Mouse (Mus musculus) spleen, adult 10 weeks (tissue): ENCODE results near the gene Pemt. TPM values are rescaled to one million over a fixed set of nuclear protein-coding genes. Genes with fewer than 3 reads are reported as not detected.

Source experiments
- polyA plus RNA-seq: library from polyadenylated mRNA; stranded (reverse); fragments of 350-450 nt; fragmentation: Illumina TruSeq; extraction: RNeasy Lipid Tissue Mini Kit (QIAGEN cat#74804); gene quantifications from one replicate; pipeline ENCODE4 v1.2.3, GENCODE M21; 2015; ENCODE audit warnings: low replicate concordance; ENCODE audit not compliant: insufficient read depth

Pemt gene
- polyA plus RNA-seq: 0.90 TPM

DNA sequence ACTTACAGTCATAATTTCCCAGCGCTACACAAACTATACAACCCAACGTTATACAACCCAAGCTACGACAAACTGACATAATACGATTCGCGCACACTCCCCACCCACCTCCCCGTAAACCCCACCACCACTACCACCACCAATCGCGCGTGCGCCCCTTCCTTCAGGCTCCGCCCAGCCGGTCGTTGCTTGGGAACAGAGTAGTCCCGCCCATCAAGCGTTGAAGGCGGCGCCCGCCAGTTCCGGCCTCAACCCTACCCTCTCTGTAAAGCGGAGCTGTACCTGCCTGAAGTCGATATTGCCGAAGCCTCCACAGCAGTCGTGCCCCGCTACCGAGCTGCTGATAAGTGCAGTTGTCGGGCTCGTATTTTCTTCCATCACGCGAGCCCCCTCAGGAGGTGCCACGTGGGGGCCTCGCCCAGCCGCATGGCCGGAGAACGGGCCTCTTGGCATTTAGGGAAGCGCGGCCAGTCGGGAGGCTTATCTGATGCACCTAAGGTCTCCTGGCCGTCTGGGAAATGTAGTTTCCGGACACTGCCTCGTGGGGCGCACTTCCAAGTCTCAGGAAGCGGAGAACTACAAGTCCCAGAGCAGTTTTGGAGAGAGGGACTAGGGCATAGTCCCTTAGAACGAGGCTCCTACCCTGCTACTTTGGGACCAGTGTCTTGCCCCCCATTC, at the start of gene Pemt:
TSS of gene Pemt (minus strand) at position 432 of the 678 bp plus-strand sequence.

DNA sequence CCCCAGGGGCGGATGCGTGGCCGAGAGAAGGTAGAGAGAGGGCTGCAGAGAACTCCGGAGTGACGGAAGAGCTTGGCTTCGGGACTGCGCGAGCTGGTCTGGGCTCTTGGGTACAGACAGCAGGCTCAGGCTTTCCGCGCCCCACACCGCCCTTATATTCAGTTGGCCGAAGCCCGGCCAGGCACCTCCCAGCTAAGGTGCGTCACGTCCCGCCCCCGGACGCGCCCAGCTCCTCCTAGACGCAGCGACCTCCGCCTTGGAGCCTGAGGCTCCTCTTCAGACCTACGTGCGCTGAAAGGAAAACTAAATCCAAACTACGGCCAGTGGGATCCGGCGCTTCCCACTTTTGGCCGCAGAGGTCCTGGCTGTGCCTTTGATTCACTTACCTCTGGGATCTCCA, 81.5 kb downstream of the Pemt start, which contains the start of gene Rasd1:
TSS of gene Rasd1 (minus strand) at position 127 of the 400 bp plus-strand sequence.

DNA sequence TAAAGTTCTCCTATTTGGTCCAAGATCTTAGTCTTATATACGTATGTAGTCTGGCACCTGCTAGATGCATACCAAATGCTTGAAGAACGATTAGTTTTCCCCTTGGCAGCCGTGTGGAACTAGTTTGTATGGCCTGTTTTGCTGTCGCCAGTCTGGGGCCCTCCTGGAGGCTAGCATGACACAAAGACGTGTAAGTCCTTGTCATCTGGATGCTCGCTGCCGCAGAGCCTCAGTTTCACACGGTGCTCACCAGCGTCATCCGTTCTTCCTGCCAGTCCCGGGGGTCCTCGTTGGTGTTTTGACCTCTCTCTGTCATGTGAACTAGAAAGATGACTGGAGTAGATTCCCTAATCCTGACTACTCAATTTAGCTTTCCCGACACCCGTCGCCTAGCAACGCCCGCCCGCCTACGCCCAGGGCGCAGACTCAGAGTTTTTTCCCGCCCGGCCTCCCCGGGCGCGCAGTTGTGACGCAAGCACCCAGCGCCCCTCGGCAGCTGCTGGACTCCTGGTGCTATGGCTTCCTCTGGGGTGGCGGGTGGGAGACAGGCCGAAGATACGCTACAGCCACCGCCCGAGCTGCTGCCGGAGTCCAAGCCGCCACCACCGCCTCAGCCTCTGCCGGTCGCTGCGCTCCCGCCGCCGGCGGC, 98.4 kb downstream of the Pemt start, which contains the start of gene Med9:
TSS of gene Med9 (plus strand) at position 455 of the 649 bp plus-strand sequence.

Other genes with a start within 250 kb of the Pemt start
- 30.1 TPM for gene Flcn, start 236.5 kb downstream of the Pemt start, polyA plus RNA-seq
- gene Nt5m, start 207.0 kb downstream of the Pemt start, polyA plus RNA-seq: 10.8 TPM
- gene Cops3, start 206.7 kb downstream of the Pemt start, polyA plus RNA-seq: 99.6 TPM
- gene Med9, start 98.3 kb downstream of the Pemt start, polyA plus RNA-seq: 7.2 TPM
- gene Rasd1, start 81.5 kb downstream of the Pemt start, polyA plus RNA-seq: 0.62 TPM
- gene Rai1, start 58.5 kb upstream of the Pemt start, polyA plus RNA-seq: 6.5 TPM
- 19.8 TPM for gene Srebf1, start 176.1 kb upstream of the Pemt start, polyA plus RNA-seq